Mouse (Mus musculus): ENCODE data around the gene Sctr. TPM values are rescaled to one million over a fixed set of nuclear protein-coding genes. Genes with fewer than 3 reads are reported as not detected.

Sctr gene
- not detected in 2 replicates for polyA plus RNA-seq (2011; ENCODE audit: insufficient read length, low read depth, missing spikeins)

DNA sequence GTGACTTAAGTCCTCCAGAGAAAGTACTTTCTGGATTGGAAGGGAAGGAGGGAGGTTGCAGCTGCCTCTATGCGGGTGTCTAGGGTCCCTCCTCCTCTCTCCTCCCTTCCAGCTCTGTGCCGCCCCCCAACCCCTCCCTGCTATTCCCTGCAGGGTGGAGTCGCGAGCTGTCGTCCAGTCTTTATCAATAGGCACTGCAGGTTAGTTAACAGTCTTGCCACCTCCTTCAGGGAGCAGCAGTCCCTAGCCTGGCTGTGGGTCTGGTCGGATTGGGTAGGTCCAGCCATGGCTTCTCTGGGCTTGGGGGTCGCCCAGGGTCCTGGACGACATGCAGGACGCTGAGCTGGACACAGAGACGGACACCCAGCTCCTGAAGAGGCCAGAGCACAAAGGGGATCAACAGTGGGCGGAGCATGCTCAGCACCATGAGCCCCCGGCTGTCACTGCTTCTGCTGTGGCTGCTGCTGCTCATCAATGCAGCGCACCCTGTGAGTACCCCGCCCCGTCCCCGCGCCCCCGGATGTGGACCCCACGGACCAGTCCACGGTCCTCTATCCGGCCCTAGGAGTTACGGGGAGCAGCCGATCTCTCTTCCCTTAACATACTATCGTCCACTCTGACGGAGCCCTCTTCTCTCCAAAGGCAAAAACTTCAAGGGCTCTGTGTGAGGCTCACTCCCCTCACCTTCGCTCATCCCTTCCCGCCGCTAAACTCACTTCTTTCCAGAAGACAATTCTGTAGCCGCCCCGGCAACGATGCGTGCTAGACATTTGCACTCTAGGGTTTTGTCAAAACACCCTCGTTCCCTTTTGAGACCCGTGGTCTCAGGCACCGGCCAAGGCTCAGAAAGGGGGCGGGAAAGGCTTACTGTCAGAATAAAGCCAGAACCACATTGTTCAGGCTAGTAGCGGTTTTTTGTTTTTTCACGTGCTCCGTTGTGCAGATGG is at the start of gene Sctr:
TSS of gene Sctr (plus strand) at position 51 of the 947 bp plus-strand sequence.
- no peak for TF ChIP-seq POLR2A (IDR thresholded peaks at IDR 0.05; ENCODE audit: low read depth, low read length)
- TF ChIP-seq CTCF (IDR thresholded peaks at IDR 0.05; ENCODE audit: borderline replicate concordance, insufficient read depth, low read length) = no peak
- no peaks in the 10 kb centered on the region for H3K4me1 ChIP-seq (ENCODE audit: control insufficient read depth, insufficient read depth, low read length)
- 0 out of 2 replicates have a peak within 1 kb of the TSS, but pooled peaks have one; percentile 13 for H3K4me3 ChIP-seq (ENCODE audit: insufficient read depth, low read length)
- H3K27ac ChIP-seq (ENCODE audit: insufficient read depth, low read length) = no peak within 1 kb of the TSS

DNA sequence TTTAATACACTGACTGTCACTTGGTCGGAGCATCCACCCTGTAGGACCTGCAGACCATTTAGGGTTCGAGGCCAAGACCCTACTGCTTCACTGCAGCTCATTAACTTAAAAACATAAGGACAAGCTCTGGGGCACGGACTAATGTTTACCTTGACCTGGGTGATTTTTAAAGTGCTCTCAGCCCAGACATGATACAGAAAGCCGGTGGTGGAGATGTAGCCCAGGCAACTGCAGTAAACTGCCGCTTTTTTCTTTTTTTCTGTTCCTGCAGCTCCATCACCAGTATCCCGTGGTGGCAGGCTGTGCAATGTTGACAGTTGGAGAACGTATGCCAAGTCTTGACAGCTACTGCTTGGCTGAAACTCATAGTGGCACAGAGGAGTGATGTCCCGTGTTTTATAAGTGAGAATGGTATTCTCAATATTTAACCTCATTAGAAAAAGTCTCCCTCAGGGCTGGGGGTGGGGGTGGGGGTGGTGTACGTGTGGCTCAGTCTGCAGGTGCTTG is 48.9 kb upstream of the Sctr start:
- no peak for TF ChIP-seq CTCF (IDR thresholded peaks at IDR 0.05; ENCODE audit: borderline replicate concordance, insufficient read depth, low read length)
- TF ChIP-seq POLR2A (IDR thresholded peaks at IDR 0.05; ENCODE audit: low read depth, low read length) = no peak

DNA sequence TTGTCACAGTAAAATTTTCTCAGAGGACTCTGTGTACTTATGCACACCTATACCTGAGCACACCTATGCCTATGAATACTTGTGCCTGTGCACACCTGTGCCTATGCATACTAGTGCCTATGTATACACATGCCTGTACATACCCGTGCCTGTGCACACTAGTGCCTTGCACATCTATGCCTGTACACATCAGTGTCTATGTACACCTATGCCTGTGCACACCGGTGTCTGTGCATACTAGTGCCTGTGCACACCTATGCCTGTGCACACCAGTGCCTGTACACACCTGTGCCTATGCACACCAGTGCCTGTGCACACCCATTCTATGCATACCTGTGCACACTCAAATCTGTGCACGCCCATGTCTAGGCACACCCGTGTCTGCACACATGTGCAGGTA is 47.2 kb upstream of the Sctr start:
- no peaks in the 10 kb centered on the region for H3K4me1 ChIP-seq (ENCODE audit: control insufficient read depth, insufficient read depth, low read length)
- no peak overlapping the region for H3K4me3 ChIP-seq (ENCODE audit: insufficient read depth, low read length)
- no peak overlapping the region for H3K27ac ChIP-seq (ENCODE audit: insufficient read depth, low read length)
- no peak for TF ChIP-seq CTCF (IDR thresholded peaks at IDR 0.05; ENCODE audit: borderline replicate concordance, insufficient read depth, low read length)
- TF ChIP-seq POLR2A (IDR thresholded peaks at IDR 0.05; ENCODE audit: low read depth, low read length) = no peak

More for the DNA sequence above, 48.9 kb upstream of the Sctr start:
- Histone ChIP-seq H3K4me1 (ENCODE audit: control insufficient read depth, insufficient read depth, low read length) (no peaks in the 10 kb centered on the region), H3K4me3 (ENCODE audit: insufficient read depth, low read length) (no peak overlapping the region), H3K27ac (ENCODE audit: insufficient read depth, low read length) (no peak overlapping the region)

DNA sequence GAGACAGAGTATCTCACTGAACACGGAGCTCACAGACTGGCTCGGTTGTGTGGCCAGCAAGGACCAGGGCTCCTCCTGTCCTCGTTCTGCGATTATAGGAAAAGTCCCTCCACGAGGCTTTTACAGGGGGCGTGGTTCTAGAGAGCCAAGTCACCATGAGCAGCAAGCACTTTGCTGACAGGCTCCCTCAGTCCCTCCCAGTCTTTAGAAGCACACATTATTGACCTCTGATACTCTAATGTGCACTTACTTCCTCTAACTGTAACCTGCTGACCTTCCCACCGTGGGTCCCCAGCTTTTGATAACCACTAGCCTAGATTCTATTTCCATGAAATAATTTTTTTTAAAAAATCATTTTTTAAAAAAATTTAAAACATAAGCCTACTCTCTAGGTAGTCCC is 46.8 kb upstream of the Sctr start:
- H3K4me3 ChIP-seq (ENCODE audit: insufficient read depth, low read length) = no peak overlapping the region
- no peaks in the 10 kb centered on the region for H3K4me1 ChIP-seq (ENCODE audit: control insufficient read depth, insufficient read depth, low read length)
- TF ChIP-seq CTCF (IDR thresholded peaks at IDR 0.05; ENCODE audit: borderline replicate concordance, insufficient read depth, low read length) (no peak), POLR2A (IDR thresholded peaks at IDR 0.05; ENCODE audit: low read depth, low read length) (no peak)
- H3K27ac ChIP-seq (ENCODE audit: insufficient read depth, low read length) = no peak overlapping the region

GRCm38 (mm10) chr1:119965804-119966514 is 40.7 kb upstream of the Sctr start:
- no peak for TF ChIP-seq CTCF (IDR thresholded peaks at IDR 0.05; ENCODE audit: borderline replicate concordance, insufficient read depth, low read length)
- no peak for TF ChIP-seq POLR2A (IDR thresholded peaks at IDR 0.05; ENCODE audit: low read depth, low read length)
- Histone ChIP-seq H3K4me1 (ENCODE audit: control insufficient read depth, insufficient read depth, low read length) (no peaks in the 10 kb centered on the region), H3K27ac (ENCODE audit: insufficient read depth, low read length) (no peak overlapping the region), H3K4me3 (ENCODE audit: insufficient read depth, low read length) (no peak overlapping the region)

- H3K4me3 ChIP-seq (ENCODE audit: insufficient read depth, low read length) = no peak overlapping the region
- H3K4me1 ChIP-seq (ENCODE audit: control insufficient read depth, insufficient read depth, low read length) = no peaks in the 10 kb centered on the region
- no peak for TF ChIP-seq POLR2A (IDR thresholded peaks at IDR 0.05; ENCODE audit: low read depth, low read length)
- no peak for TF ChIP-seq CTCF (IDR thresholded peaks at IDR 0.05; ENCODE audit: borderline replicate concordance, insufficient read depth, low read length)
- H3K27ac ChIP-seq (ENCODE audit: insufficient read depth, low read length) = no peak overlapping the region
These were observed 33.6 kb upstream of the Sctr start for GRCm38 (mm10) chr1:119973117-119973516.

- Histone ChIP-seq H3K4me1 (ENCODE audit: control insufficient read depth, insufficient read depth, low read length) (no peaks in the 10 kb centered on the region), H3K4me3 (ENCODE audit: insufficient read depth, low read length) (no peak overlapping the region), H3K27ac (ENCODE audit: insufficient read depth, low read length) (no peak overlapping the region)
- TF ChIP-seq POLR2A (IDR thresholded peaks at IDR 0.05; ENCODE audit: low read depth, low read length) (no peak), CTCF (IDR thresholded peaks at IDR 0.05; ENCODE audit: borderline replicate concordance, insufficient read depth, low read length) (no peak)
These were observed 31.6 kb upstream of the Sctr start for GRCm38 (mm10) chr1:119975141-119975540.

- H3K27ac ChIP-seq (ENCODE audit: insufficient read depth, low read length) = no peak overlapping the region
- no peak overlapping the region for H3K4me3 ChIP-seq (ENCODE audit: insufficient read depth, low read length)
- TF ChIP-seq CTCF (IDR thresholded peaks at IDR 0.05; ENCODE audit: borderline replicate concordance, insufficient read depth, low read length) (no peak), POLR2A (IDR thresholded peaks at IDR 0.05; ENCODE audit: low read depth, low read length) (no peak)
- no peaks in the 10 kb centered on the region for H3K4me1 ChIP-seq (ENCODE audit: control insufficient read depth, insufficient read depth, low read length)
These were observed 20.1 kb upstream of the Sctr start for GRCm38 (mm10) chr1:119986555-119986954.

DNA sequence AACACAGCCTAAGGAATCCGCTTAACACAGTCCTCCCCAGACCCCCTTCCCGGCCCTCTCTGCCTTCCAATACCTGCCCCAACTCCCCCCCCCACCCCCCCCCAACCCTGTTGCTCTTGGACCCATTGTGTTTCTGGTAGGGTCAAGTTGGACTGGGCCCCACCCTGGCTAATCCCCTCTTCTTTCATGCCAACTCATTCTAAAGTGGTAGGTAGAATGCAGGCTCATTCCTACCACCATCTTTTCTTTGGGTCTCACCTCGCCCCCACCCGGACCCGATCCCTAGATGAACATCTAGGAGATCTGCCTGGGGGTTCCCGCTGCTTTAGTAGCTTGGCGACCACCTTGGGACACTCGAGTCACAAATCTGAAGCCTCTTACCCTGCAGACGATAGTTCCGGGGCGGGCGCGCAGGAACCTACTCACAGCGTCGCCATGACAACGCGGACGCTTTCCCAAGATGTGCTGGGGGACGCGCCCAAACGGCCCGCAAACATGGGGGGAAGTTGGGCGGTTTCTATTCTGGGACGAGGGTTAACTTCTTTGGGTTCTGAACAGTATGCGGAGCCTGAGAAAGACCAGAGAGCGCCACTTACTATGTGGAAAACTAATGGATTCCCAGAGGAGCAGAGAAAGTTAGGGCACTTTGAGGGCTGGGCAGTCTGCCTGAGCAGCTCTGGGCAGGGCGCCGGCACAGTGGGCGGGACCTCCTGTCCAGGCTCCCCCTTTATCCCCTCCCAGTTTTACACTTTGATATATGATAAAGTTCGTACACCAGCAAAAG is 9.7 kb upstream of the Sctr start, which contains the start of gene Cfap221:
TSS of gene Cfap221 (minus strand) at position 437 of the 784 bp plus-strand sequence.
- no peak within 1 kb of the TSS for H3K27ac ChIP-seq (ENCODE audit: insufficient read depth, low read length)
- H3K4me1 ChIP-seq (ENCODE audit: control insufficient read depth, insufficient read depth, low read length) = no peaks in the 10 kb centered on the region
- peak within 1 kb of the TSS; percentile 61 for H3K4me3 ChIP-seq (ENCODE audit: insufficient read depth, low read length)
- no peak for TF ChIP-seq CTCF (IDR thresholded peaks at IDR 0.05; ENCODE audit: borderline replicate concordance, insufficient read depth, low read length)
- no peak for TF ChIP-seq POLR2A (IDR thresholded peaks at IDR 0.05; ENCODE audit: low read depth, low read length)
